Mouse (Mus musculus) myocyte (in vitro differentiated cells): ENCODE results near the gene 5730596B20Rik.

Experiments
- CEBPB ChIP-seq: IDR thresholded peaks from 2 replicates; pipeline ENCODE4 v1.6.1; 2011; ENCODE audit warnings: mild to moderate bottlenecking, moderate library complexity; ENCODE audit not compliant: poor library complexity, insufficient read depth, severe bottlenecking
- E2F4 ChIP-seq: IDR thresholded peaks from one replicate; pipeline ENCODE4 v1.6.1; 2011; ENCODE audit warnings: mild to moderate bottlenecking, control low read depth, moderate library complexity; ENCODE audit not compliant: insufficient read depth
- MAX ChIP-seq: IDR thresholded peaks from one replicate; pipeline ENCODE4 v1.6.1; 2011; ENCODE audit warnings: low read depth, mild to moderate bottlenecking, control low read depth
- MYOD1 ChIP-seq, 3 experiments: IDR thresholded peaks; one replicate each; pipeline ENCODE4 v1.6.1; 2011; ENCODE audit warnings: control low read depth in 2 of 3, low read depth in 2 of 3, mild to moderate bottlenecking in 2 of 3, moderate library complexity in 1 of 3; ENCODE audit not compliant: insufficient read length in 2 of 3, control insufficient read depth in 1 of 3
- MYOG ChIP-seq, 3 experiments: IDR thresholded peaks; one replicate each; pipeline ENCODE4 v1.6.1; 2011; ENCODE audit warnings: control low read depth in 2 of 3, low read depth in 2 of 3, mild to moderate bottlenecking in 2 of 3; ENCODE audit not compliant: insufficient read length in 2 of 3, control insufficient read depth in 1 of 3, insufficient read depth in 1 of 3
- POLR2A ChIP-seq: IDR thresholded peaks from one replicate; pipeline ENCODE4 v1.6.1; 2011; ENCODE audit warnings: low read depth, mild to moderate bottlenecking, control low read depth, moderate library complexity; ENCODE audit not compliant: insufficient read length
- POLR2AphosphoS2 ChIP-seq: IDR thresholded peaks from one replicate; pipeline ENCODE4 v1.6.1; 2011; ENCODE audit warnings: low read depth, control low read depth; ENCODE audit not compliant: insufficient read length
- REST ChIP-seq: IDR thresholded peaks from one replicate; pipeline ENCODE4 v1.6.1; 2011; ENCODE audit warnings: mild to moderate bottlenecking, control low read depth, moderate library complexity; ENCODE audit not compliant: insufficient read depth, insufficient read length
- SRF ChIP-seq: IDR thresholded peaks from one replicate; pipeline ENCODE4 v1.6.1; 2011; ENCODE audit warnings: low read depth; ENCODE audit not compliant: control insufficient read depth, insufficient read length
- TCF12 ChIP-seq: IDR thresholded peaks from one replicate; pipeline ENCODE4 v1.6.1; 2011; ENCODE audit warnings: mild to moderate bottlenecking, control low read depth; ENCODE audit not compliant: poor library complexity, insufficient read depth, severe bottlenecking
- TCF3 ChIP-seq: IDR thresholded peaks from one replicate; pipeline ENCODE4 v1.6.1; 2011; ENCODE audit warnings: low read depth, control low read depth; ENCODE audit not compliant: insufficient read length
- USF1 ChIP-seq: IDR thresholded peaks from one replicate; pipeline ENCODE4 v1.6.1; 2011; ENCODE audit warnings: low read depth, mild to moderate bottlenecking, control low read depth, moderate library complexity

GRCm38 (mm10) chr6:52215070-52215469 is 37.8 kb downstream of the 5730596B20Rik start:
- TF ChIP-seq POLR2A (no peak), MYOG (IDR thresholded peaks at IDR 0.05; ENCODE audit: control insufficient read depth in 1 of 3, insufficient read depth in 1 of 3, insufficient read length in 2 of 3, low read depth in 2 of 3) (no peak), USF1 (no peak), POLR2AphosphoS2 (no peak), TCF3 (no peak), TCF12 (no peak), CEBPB (no peak), E2F4 (no peak), MAX (no peak), MYOD1 (IDR thresholded peaks at IDR 0.05; ENCODE audit: control insufficient read depth in 1 of 3, insufficient read length in 2 of 3, low read depth in 2 of 3) (no peak), REST (no peak), SRF (no peak)
